Mouse (Mus musculus) NIH3T3 (cell line): Measurements from ENCODE around the gene Lsamp.

Experiments used
- DNase-seq: peaks from one replicate; pipeline ENCODE4 v3.0.0-alpha.2; 2012; ENCODE audit warnings: low read depth

The Lsamp gene

DNA sequence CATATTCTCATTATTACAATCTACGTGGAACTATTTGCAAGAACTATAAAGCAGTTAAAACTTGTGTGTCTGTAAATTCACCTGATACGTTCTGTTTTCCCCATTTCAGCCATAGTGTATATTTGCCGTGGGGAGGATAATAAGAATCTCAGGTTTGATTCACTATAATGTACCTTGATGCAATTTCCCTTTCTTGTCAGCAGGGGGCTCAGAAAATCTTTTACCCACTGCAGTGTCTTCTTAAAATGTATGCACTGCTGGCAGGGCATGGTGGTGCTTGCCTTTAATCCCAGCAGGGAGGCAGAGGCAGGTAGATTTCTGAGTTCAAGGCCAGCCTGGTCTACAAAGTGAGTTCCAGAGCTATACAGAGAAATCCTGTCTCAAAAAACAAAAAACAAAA lies 287.7 kb downstream of the Lsamp start:
- peak; percentile 5 for DNase-seq

DNA sequence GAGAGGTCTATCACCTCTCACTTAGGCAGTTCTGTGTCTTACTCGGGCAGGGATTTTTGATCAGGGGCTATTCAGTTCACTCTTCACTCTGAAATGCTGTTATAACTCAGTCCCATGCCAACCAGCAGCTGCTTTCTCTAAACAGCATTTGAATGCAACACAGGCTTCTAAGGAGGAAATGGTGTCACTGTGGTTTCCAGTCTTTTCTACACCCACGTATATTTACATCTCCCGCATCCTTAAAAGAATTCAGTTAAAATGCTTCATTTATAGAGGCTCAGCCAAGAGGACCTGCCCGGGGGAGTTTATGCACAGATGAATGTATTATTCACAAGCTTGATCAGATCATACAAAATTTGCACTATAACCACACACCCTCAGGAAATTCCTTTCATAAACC lies 306.0 kb downstream of the Lsamp start:
- no peak for DNase-seq

DNA sequence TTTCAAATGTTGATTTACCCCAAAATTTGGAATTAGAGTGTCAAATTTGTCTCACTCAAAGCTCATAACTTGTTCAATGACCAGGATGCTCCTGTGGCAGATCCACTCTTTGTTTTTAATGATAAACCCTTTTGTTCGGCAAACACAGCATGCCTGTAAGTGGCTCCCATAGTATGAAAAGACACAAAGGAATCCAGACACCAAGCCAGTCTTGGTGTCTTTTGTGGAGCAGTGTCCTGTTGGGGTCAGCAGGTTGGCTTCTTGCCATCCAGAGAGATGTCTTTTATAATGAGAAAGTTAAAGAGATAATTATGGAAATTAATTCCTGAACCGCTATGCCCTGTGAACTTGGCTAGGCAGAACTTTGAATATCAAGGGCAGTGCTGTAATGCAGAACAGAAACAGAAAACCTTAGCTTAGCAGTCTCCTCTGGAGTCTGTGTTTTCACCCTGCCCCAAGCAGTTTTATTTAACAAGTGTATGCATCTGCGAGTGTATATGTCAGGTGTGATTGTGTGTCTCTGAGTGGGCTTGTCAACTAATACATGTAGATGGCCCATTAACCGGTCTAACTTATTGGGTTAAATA lies 310.2 kb downstream of the Lsamp start:
- no peak for DNase-seq

DNA sequence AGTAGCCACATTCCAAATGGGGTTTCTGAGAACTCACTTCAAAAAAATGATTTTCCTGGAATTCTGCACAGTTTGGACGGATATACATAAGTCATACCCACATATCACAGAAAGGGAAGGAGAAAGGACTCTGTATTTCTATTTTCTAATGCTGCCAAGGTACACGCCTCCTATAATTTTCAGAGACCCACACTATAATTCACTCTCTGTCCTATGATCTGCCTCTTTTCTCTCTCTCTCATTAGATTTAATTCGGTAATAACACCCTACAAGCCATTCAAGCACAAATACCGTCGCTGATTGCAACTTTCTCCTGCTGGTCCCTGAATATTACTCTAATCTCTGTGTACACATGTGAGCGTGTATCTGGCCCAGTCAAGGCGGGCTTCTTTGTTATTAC lies 311.1 kb downstream of the Lsamp start:
- no peak for DNase-seq

DNA sequence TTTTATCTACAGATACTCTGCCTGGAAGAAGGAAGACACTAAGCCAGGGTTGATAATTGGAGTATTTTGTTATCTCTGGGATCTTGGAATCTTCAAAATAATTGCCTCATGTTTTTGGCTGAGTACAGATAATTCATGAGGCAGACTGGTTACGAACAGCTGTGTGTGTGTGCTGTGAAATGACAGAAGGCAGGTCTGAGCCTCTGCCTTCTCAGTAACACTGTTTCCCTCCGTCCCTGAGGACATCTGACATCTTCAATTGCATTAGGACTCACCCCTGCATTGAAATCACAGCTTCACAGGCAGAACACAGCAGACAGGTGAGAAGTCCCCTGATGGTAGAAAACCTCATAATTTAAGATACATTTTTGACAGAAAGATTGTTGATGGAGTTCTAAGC lies 323.5 kb downstream of the Lsamp start:
- no peak for DNase-seq

DNA sequence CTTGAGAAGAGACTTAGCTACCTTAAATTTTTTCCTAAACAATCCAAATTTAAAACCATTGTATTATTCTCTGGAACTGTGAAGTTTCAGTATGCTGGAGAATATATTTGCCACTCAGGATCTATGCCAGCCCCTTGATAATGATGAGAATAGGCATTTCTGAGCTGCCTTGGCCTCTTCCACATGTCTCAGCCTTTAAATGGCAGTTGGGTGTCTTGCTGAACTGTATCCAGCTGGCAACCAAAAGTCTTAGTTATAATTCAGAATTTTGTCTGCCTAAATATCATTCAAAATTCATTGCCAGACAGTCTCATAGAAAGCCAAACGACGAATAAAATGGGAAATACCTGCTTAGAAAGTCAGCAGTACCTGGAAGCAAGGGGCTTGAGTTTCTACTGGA lies 332.0 kb downstream of the Lsamp start:
- DNase-seq: no peak

DNA sequence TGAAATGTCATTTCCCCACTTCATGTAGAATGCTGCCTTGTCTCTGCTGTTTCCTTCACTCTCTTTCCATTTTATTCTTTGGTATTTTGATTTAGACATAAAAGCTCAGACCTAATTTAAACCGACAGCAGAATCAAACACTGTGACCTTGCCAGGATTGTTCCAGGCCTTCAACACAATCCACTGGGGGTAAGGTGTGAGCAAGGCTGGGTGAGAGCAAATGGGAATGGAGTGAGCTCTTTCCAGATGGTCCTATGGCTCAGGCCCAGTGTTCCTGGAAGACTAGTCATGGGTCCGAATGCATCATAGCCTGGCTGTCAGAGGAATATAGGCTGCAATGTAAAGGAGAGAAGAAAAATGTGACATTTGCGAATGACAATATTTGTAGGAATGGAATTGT lies 340.6 kb downstream of the Lsamp start:
- no peak for DNase-seq

DNA sequence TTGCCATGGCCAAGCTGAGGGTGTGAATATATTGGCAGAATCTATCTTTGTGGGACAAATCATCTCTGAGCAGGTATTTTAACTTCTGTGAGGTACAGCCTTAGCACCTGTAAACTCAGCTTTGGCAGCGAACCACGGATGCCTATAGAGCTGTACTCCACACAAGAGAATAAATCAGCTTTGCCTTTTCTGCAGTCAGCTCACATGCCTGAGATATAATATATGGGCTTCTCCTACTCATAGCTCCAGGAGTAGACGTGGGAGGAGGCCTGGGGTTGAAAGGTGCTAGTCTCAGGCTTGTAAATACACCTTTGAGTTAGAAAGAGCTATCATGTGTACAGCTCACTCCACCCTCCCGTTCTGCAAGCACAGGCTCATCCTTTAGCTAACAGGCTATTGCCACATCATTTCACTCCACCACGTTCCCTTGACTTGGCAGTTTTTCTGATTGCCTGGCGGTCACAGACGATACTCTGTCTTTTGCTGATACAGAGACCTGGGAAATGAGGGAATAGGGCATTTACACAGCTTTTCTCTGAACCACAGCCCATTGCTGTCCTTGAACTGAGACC lies 344.2 kb downstream of the Lsamp start:
- no peak for DNase-seq

DNA sequence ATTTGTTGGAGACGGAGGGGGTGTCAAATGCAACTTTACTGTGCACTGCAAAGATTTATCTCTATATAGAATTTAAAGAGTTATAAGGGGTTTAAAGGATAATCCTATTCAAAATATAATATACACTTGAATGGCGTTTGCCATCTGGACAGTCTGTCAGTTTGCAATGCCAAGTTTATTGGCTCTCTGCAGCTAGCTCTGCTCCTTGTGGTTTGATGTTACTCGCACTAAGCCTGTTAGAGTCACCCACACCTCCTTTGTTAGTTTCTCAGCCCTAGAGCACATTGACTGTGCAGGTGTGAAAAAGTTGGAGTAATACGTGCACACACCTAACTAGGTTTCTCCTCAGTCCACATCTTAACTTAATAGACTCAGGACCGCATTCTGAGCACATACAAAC lies 385.5 kb downstream of the Lsamp start:
- DNase-seq: no peak

DNA sequence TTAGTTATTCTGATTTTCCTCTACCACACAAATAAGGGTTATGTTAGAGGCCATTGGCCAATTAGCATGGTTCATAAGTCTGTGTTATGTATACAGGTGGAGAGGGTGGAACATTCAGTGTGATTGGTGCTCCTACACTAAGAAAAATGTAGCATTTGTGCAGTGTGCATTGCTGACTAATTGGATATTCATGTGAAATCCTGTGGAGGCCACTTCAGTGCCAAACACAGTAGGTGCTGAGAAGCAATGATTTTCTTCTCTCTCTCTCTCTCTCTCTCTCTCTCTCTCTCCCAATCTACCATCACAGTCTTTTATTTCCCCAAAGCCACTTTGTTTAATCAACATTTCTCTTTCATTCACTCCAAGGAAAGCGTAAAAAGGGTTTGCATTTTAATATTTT lies 387.1 kb downstream of the Lsamp start:
- DNase-seq: no peak

DNA sequence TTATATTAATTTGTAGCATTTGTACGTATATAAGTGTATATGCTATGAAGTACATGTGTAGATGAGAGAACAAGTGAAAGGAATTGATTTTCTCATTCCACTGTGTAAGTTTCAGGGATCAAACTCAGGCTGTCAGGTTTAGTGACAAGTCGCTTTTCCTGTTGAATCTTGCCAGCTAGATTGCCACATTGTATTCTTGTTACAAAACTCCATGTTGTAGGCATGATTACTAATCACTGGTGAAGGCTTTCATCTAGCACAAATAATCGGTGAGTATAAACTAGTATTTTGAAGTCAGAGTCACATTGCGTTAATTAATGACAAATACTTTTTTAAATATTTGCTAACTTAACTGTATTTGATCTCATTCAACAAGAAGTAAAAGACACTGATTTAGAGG lies 391.2 kb downstream of the Lsamp start:
- DNase-seq: no peak

DNA sequence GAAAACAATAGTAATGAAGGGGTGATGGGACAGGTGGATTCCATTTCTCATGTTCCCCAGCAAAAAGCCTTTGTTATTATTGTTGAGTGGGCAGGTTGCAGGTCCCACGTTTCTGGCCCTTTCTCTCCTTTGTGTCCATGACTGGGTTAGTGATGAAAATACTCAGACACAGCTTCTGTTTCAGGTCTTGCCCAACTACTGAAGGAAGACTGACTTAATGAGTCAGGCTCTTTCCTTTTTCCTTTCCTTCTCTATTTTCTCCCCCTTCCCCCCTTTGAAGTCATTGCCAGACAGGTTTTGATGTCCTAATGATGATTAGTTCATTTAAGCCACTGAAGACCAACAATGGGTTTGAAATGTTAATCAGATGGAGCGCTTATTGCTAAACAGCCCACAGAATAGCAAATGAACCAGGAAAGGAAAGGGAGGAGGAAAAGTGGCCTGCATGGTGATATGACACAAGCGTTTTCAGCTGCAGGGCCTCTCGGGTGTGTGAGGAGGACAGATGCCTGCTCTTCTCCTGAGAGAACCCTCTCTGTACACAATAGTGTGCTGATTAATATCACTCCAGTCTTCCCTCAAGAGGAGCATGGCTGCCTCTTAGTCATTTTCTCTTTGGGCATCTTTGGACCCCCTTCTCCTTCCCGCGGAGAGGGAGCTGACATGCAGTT lies 393.1 kb downstream of the Lsamp start:
- no peak for DNase-seq

DNA sequence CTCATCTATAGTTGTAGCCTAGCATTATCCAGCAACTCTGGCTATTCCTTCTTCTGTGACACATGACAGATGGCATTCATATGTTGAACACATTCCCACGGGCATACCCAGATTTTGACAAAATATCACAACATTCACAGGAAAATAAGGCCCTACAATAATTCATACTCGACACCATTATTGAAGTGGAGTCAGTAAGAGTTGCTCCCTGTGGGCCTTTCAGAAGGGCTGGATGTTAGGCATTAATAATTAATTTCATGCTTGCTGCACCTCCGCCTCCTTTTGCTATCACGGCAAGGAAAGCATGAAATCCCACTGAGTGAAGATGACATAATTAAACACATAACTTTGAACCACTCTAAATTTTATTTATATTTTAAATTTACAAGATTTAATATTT lies 407.9 kb downstream of the Lsamp start:
- no peak for DNase-seq

DNA sequence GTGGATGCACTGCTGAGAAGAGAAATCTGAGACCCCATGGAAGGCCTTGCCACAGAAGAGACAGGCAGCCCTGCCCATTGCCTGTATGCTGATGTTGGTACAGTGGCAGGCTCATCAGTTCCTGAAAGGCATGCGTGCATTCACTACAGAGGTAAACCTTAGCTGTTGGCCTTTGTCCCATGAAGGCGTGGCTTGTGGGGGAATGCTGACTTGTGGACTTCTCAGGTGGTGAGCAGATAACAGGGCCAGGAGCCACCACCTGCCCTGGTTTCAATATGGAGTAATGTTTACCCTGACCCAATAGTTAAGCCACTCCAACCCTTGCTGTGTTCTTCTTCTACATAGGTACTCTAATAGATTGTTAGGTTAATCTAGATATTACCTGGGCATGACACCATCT lies 415.4 kb downstream of the Lsamp start:
- no peak for DNase-seq

DNA sequence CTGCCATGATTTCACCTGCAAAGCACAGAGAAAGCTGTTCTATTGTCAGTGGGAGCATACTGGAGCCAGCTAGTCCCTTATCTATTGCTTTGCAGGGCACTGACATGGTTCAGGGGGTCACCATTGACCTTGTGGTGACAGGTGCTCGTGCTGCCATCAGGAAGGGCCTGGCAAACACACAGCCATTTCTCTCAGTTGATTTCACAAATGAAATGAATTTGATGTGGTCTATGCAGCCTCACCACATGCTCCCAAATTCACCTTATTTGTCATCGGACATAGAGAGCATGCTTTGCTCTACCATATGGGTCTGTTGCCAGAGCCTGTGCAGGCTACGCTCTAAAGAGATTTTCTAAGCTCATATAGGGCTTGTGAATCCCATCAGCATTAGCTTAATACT lies 450.1 kb downstream of the Lsamp start:
- DNase-seq: no peak

DNA sequence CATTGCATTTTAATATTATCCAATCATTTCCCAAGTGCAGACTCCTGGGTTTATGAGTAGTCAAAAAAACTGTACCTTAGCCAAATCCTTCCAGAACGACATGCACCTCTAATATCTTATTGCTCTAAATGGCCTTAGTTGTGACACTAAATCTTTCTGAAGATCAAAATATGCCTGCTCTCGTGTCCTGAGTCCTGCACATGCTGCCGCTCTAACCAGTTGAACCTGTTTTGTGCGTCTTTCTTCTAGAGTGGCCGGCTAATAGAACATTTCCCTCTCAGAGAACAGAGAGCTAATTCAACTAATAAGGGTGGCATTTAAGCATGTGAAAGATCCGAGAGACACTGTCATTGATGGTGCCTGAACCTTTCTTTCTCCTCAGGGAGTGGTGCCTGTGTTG lies 452.3 kb downstream of the Lsamp start:
- DNase-seq: no peak

DNA sequence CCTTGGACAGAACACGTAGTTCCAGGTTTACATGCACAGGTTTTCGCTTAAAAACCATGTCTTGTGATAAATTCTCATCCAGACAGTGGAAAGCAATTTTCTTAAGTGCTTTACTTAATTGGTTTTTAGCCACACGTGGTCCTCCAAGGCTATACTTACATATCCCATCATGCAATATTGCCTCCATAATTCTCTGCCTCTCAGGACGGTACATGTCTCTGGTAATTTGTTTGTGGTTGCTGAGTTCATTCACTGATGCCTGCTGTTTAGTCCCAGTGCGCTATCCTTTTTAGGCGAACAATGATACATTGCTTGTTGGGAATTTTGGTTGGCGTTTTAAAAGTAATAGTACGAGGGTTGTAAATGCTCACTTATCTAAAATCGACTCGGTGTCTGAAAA lies 453.7 kb downstream of the Lsamp start:
- no peak for DNase-seq

DNA sequence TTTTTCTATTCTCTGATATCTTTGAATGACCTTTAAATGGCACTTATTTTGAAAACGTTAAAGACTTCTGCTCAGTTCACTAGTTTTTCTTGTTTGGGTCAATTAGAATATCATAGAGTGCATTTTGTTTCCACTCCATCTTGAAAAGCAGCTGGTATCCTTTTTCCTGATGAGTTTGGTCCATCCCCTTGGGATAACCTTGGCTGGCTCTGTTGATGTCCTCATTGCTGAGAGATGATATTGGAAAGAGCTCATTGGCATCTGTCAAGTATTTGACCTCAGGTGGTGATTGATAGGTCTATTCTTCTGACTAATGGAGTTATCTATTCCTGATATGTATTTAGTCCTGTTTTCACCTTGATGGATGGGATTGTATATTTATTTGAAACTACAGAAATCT lies 454.7 kb downstream of the Lsamp start:
- no peak for DNase-seq

DNA sequence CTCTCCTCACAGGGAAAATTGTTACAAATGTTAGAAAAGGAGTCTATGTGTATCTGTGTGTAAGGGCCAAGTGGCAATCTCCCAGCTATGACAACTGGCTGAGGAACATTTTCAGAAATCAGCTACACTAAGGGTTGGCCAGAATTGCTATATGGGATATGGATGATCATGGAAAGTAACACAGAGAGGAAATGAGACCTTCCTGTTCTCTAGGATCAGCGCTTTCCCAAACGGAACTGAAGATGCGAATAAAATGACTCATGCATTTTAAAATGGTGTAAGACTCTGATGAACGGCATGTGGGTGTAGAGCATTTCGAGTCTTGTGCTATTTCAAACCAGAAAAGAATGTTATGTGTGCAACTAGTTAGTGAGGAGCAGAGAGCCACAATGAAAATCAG lies 462.4 kb downstream of the Lsamp start:
- no peak for DNase-seq

DNA sequence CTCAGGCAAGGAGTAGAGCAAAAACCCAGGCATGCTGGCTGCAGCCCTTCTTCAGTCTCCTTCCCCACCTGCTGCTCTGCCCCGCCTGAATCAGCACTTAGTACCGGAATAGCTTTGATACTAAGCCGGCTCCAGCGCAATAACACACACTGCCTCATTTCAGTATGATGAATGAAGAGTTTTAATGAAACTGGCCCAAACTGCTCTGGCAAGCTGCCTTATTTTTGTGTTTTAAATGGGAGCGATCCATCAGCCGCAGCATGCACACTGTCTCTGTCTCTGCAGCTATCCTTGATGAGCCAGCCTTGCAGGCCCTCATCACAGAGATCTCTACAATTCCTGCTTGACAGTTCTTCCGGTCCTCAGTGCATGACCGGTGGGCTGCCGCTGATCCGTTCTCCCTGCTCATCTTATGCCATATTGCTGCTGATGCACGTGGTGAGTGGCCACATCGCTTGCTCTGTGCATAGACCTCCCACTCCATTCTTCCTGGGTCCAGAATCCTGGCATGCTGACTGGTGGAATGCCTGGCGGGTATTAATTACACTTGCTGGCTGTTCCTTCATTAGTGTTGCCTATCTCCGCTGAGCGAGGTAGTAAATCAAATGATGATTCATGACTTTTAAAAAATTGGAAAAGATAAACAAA lies 479.4 kb downstream of the Lsamp start:
- no peak for DNase-seq

DNA sequence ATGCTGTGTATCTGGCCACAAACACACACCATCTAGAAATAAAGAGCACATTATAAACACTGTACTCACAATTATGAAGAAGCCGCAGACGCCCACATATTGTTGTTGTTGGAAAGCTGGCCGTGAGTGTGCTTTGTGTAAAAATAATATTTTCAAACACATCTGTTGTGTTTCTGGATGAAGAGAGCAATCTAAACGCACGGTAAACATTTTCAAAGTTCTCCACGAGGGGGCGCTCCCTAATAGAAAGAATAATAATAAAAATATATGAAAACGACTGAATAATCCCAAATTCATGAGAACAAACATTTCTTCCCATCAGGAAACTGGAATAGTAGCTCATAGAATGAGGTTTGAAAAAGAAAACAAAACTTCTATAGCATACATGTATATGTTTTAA lies 482.4 kb downstream of the Lsamp start:
- DNase-seq: peak; percentile 39

DNA sequence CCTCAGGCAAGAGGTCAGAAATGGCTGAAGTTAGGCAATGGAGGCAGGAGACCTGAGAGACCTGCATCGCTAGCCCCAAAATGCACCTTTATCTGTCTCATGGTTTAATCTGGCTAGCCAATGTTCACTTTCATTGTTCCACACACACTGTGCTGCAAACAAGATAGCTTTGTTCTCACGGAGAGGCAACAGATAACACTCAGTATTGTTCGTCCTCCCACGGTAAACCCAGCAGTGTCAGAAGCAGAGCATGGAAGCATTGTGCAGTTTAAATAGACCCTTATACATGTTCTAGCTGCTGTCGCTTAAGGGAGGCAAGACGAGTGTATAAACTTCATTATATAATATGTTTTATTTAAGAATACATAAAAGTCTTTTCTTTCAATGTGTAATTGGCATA lies 486.8 kb downstream of the Lsamp start:
- DNase-seq: no peak

DNA sequence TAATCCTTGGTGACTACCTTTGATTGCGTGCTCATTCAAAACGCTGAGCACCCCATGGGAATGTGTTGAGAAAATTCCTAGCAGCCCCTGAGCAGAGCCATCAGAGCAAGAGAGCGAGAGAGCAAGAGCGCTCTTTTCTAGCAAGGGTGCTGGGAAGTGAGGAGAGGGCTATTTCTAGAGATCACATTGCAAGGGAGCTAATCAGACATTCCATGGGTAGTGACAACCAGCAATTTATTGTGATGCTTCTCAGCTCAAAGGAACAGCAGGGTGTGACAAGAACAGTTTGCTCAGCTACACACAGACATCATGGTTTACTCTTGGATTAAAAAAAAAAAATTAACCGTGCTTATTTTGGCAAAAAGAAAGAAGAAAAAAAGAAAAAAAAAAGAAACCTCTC lies 487.8 kb downstream of the Lsamp start:
- no peak for DNase-seq

DNA sequence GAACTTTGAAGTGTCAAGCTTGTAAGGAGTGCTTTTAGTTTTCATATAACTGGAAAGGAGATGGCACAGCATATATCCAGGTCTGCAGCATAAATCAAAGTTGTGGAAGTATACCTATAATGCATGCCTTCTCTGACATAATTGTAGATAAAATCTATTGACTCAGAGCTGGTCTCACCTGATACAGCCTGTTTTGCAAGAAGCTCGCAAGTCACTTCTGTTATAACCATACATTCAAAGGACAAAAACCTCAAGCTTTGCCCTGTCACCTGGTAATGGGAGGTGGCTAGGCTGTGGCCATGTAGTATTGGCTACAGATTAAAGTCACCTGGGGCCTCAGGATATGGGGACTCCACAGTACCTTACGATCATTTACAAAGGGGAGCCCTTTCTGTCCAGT lies 507.4 kb downstream of the Lsamp start:
- no peak for DNase-seq
